Mouse (Mus musculus): Measurements from ENCODE around the gene Itpr3.

DNA sequence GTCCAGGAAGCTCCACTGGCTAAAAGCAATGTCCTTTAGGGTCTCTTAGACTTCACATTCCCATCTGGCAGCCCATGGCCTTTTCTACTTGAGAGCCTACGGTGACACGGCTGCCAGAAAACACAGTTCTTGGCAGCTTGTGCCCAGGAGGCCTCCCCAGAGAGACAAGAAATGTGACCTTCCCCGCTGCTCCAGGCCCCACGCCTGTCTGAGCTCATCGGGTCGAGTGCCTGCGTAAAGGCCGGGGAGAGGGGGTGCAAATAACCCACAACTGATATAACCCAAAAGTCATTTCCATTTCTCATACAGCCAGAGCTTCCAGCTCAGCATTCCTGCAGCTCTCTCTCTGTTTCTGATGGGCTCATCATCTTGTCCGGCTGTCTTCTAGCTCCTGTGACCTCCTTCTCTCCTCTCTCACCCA is 96.7 kb downstream of the Itpr3 start:
- TF ChIP-seq CTCF (IDR thresholded peaks at IDR 0.05; ENCODE audit: low read depth, low read length) (no peak), POLR2A (IDR thresholded peaks at IDR 0.05; ENCODE audit: insufficient read depth, low read length) (no peak)

All from ES-Bruce4 (cell line).